Mouse (Mus musculus): ENCODE measurements around the gene Coq8b. TPM values are rescaled to one million over a fixed set of nuclear protein-coding genes. Genes with fewer than 3 reads are reported as not detected.

The Coq8b gene
- total RNA-seq (2021) = 10 to 100 TPM; 33.2 to 41.9 TPM

- intact Hi-C loops (cut with DNase I) = loop anchor here (5.0 kb wide), 1 partner anchor 66 kb away; the partner anchor contains the start of gene Egln2
- DNase-seq (ENCODE audit: low spot score in 2 of 2) = peak; percentile 90 to 92
Measured at GRCm38 (mm10) chr7:27232781-27233281, at the start of gene Coq8b. Coq8b (plus strand) TSS chr7:27233023.

DNA sequence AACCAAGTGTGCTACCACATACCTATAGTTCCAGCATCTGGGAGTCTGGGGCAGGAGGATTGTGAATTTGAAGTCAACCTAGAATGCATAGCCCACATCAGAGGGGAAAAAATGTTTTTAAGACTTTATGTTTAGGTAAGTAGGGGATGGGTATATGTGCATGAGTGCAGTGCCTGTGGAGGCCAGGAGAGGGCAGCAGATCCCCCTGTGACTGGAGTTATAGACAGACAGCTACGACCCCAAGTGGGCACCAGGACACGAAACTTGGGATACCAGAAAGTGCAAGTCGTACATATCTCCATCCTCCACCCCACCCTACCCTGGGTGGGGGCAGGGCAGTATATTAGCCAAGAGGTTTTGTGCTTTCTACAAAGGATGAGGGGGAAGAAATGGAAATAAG, 47.9 kb upstream of the Coq8b start:
- DNase-seq (ENCODE audit: low spot score in 2 of 2) = no peak
- intact Hi-C loops (cut with DNase I) = no loop called here

DNA sequence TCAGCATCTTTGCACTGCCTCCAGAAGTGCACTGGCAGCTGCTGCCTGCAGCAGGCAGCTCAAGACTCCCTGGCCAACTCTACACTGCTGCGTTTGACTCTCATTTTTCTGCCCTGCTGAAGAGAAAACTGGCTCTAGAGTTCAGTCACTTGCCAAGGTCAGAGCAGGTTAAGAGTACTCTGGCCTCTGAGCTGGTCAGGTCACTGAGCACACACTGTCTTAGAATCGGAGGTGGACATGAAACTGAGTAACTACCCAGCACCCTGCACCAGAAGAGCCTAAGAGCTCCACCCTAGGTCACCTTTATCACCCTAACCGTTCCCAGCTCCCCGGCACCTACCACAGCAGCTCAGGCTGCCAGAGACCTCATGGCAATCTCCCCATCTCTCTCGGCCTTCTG, 46.8 kb upstream of the Coq8b start:
- DNase-seq (ENCODE audit: low spot score in 2 of 2) = no peak
- intact Hi-C loops (cut with DNase I) = no loop called here

DNA sequence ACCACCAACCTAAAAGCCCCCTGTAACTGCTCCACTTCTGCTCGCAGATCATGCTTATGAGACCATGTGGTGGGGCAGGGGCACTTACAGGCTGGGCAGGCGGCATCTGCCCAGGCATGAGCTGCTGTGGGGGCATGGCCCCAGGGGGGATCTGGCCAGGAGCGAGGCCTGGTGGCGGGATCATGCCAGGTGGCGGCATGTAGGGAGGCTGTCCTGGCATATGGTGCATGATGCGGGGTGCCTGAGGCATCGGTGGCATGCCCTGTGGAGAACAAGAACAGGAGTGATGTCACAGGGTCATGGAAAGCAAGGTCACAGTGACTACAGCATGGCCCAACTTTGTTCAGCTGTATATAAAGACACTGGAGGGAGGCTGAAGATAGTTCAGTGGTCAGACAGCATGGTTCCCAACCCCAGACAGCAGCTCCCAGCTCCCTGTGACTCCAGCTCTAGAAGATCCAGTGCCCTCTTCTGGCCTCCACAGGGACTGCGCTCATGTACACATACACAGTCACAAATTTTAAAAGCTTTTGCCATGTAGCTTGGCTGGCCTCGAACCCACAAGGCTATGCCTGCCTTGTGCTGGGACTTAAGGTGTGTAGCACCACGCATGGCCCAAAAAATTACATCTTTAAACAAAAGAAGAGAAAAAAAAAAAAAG, 43.4 kb upstream of the Coq8b start:
- no peak for DNase-seq (ENCODE audit: low spot score in 2 of 2)
- intact Hi-C loops (cut with DNase I) = no loop called here

DNA sequence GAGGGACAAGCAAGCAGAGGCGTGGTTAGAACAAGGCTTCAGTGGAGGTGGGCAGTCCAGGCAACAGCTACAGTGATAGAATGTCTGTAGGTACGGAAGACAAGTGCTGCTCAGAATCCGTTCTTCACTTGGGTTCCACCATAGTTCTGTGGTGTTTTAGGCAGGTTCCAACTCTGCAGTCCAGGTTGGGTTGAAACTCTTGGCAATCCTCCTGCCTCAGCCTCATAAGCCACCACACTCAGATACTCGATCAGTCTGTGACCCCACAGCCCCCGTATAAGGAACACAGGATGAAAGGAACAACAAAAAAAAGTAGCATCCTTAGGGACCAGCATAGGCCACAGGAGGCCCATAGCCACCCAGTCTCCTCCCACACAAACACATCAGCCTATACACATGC, 40.4 kb upstream of the Coq8b start:
- intact Hi-C loops (cut with DNase I) = no loop called here

GRCm38 (mm10) chr7:27193731-27194130, 39.1 kb upstream of the Coq8b start:
- intact Hi-C loops (cut with DNase I) = no loop called here
- DNase-seq (ENCODE audit: low spot score in 2 of 2) = no peak

More for the DNA sequence above, 40.4 kb upstream of the Coq8b start:
- no peak for DNase-seq (ENCODE audit: low spot score in 2 of 2)

DNA sequence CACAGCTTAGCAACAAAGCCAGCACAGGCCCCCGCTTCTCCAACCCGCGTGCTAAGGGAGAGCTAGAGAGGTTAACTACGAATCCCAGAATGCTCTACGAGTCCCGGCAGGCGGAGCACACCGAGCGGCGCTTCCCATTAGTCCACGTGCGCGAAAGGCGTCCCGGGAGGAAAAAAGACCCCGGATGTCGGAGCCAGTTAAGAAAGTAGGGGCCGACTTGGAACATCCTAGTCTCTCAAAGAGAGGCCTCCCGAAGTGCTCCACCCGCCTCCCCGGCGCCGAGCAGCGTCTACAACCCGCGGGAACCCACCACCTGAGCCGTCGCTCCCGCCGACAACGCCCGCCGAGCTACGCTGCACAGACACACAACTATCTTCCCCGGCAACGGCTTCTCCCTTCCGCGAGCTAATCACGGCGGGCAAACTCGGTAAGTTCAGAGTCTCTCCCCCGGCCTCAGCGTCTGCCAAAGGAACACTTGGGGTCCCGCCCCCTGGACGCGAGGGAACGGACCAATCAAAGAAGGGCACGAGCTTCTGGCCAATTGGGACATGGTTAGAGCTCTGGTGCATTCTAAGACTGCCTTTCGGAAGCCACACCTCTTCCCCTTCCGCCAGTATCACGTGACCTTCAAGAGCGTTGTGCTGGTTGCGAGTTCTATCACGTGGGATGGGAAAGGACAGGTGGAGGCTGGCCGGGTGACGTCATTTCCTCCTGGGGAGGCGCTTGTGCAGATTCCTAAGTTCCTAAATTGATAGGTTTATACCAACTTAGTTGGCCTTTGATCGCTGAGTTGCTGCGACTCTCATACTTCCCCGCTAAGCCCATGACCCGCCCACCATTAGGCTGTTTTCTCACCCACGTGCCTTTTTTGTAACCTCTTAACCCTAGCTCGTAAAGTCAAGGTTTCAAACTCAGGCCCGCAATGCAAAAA, 36.9 kb upstream of the Coq8b start, which contains the start of the genes BC024978 and Snrpa:
BC024978 (plus strand) TSS at position 101 of the 931 bp plus-strand sequence.
Snrpa (minus strand) TSS at position 591 of the 931 bp plus-strand sequence.
- intact Hi-C loops (cut with DNase I) = no loop called here
- DNase-seq (ENCODE audit: low spot score in 2 of 2) = peak; percentile 95

GRCm38 (mm10) chr7:27197136-27197535, 35.7 kb upstream of the Coq8b start:
- DNase-seq (ENCODE audit: low spot score in 2 of 2) = no peak
- intact Hi-C loops (cut with DNase I) = no loop called here

- no peak for DNase-seq (ENCODE audit: low spot score in 2 of 2)
- intact Hi-C loops (cut with DNase I) = no loop called here
Measured at GRCm38 (mm10) chr7:27197634-27198033, 35.2 kb upstream of the Coq8b start.

- no peak for DNase-seq (ENCODE audit: low spot score in 2 of 2)
- intact Hi-C loops (cut with DNase I) = no loop called here
Measured at GRCm38 (mm10) chr7:27198355-27198754, 34.5 kb upstream of the Coq8b start.

GRCm38 (mm10) chr7:27198779-27199178, 34.0 kb upstream of the Coq8b start:
- intact Hi-C loops (cut with DNase I) = no loop called here
- DNase-seq (ENCODE audit: low spot score in 2 of 2) = no peak

DNA sequence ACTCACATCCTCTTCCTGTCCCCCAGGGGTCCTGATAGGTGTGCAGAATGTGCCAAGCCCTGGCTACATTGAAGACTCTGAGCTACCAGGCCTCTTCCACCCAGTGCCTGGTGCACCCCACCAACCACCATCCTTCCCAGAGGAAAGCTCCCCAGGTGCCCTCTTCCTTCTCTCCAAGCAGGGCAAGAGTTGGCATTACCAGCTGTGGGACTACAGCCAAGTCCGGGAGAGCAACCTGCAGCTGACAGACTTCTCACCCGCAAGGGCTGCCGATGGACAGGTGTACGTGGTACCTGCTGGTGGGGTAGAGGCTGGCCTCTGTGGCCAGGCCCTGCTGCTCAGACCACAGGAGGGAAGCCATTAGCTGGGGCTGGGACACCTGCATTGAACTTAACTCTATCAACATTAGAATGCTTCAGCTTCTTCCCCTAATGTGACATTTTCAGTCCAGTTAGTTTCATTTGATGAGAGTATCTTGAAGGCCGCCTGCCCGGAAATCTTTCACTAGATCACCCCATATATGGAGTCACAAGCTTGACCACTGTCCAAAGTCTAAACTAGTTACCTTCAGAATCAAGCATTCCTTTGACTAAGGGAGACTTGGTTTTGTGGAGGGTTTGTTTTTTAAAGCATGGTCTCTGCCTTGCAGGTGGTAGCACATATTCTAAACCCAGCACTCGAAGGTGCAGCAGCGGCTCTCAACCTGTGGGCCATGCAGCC, 28.9 kb upstream of the Coq8b start:
- intact Hi-C loops (cut with DNase I) = no loop called here
- no peak for DNase-seq (ENCODE audit: low spot score in 2 of 2)

GRCm38 (mm10) chr7:27212626-27213025, 20.2 kb upstream of the Coq8b start:
- DNase-seq (ENCODE audit: low spot score in 2 of 2) = no peak
- intact Hi-C loops (cut with DNase I) = no loop called here

GRCm38 (mm10) chr7:27218586-27218985, 14.2 kb upstream of the Coq8b start:
- intact Hi-C loops (cut with DNase I) = no loop called here
- DNase-seq (ENCODE audit: low spot score in 2 of 2) = no peak

DNA sequence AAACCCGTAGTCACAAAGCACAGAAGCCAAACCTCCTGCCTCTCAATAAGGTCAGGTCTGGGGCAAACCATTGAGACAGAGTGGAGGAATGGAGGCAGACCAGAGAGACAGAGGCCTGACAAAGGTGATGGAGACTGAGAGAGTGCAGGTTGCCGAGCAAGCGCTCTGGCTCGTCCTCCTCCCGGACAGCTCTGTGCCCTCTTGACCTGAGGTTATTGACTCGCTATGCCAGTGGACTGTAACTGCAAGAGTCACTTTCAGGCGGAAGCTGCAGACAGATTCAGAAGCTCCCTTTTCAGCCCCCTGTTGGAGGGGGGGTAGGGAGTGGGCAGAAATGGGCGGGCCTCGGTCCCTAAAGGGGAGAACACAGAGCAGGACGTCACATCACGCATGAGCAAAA, 12.9 kb upstream of the Coq8b start:
- DNase-seq (ENCODE audit: low spot score in 2 of 2) = no peak
- intact Hi-C loops (cut with DNase I) = no loop called here

DNA sequence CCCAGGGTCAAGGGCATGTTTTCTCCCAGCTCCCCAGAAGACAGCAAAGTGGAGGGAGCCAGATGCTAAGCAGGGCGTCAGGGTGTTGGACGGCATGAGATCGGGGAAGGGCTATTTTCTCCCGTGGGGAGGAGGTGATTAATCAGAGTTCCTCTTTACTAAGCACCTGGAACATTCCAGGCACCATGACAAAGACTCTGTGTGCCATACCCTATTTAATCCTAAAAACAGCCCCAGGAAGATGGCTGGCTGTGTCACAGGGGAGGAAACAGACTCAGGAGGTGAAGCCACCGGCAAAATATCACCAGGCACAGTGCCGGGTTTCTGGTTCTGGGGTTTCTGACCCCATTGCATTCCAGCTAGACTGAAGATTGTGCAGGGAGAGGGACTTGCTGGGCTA, 10.9 kb upstream of the Coq8b start:
- DNase-seq (ENCODE audit: low spot score in 2 of 2) = no peak
- intact Hi-C loops (cut with DNase I) = no loop called here

GRCm38 (mm10) chr7:27222538-27222937, 10.3 kb upstream of the Coq8b start:
- no peak for DNase-seq (ENCODE audit: low spot score in 2 of 2)
- intact Hi-C loops (cut with DNase I) = no loop called here

GRCm38 (mm10) chr7:27224877-27225575, 7.8 kb upstream of the Coq8b start:
- DNase-seq (ENCODE audit: low spot score in 2 of 2) = peak; percentile 50
- intact Hi-C loops (cut with DNase I) = loop anchor here (5.0 kb wide), 1 partner anchor 37 kb away; no protein-coding TSS in a partner anchor

DNA sequence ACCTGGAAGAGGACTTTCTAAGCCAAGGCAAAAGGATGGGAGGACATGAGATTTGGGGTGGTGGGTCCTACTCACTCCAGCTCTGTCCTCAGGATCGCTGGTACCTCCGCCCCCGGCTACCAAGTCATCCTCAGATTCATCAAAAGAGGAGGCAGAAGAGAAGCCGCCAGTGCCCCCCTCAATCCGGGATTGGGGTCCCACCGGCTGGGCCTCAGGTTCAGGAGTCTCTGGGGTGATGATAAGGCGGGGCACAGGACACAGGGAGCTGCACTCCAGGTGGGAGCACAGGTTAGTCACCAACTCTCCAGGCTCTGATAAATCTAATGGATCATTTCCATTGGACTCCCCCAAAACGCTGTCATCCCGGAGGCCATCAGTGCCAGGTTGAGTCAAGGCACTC, 5.5 kb upstream of the Coq8b start:
- intact Hi-C loops (cut with DNase I) = loop anchor here (5.0 kb wide), 1 partner anchor 35 kb away; no protein-coding TSS in a partner anchor
- no peak for DNase-seq (ENCODE audit: low spot score in 2 of 2)
